Mouse (Mus musculus) MEL (cell line): ENCODE measurements around the gene Cemip. TPM values are rescaled to one million over a fixed set of nuclear protein-coding genes. Genes with fewer than 3 reads are reported as not detected.

ENCODE experiments used
- DNase-seq: peaks from one replicate; pipeline ENCODE4 v3.0.0; 2011; ENCODE audit warnings: low read depth, low spot score
- H3K27ac ChIP-seq: 2 replicates; pipeline ENCODE4 v1.5.1; 2012; ENCODE audit warnings: low read depth, mild to moderate bottlenecking, control low read depth, low read length, moderate library complexity; ENCODE audit not compliant: control insufficient read depth
- H3K27me3 ChIP-seq, 2 experiments: fragments of 150-350 bp in 1 of 2; sonication (generic) in 1 of 2; 2 replicates each; pipeline ENCODE4 v1.6.1; 2012; ENCODE audit warnings: low read length in 2 of 2, mild to moderate bottlenecking in 2 of 2, improper control_type of control experiment in 1 of 2, moderate library complexity in 1 of 2; ENCODE audit not compliant: insufficient read depth in 2 of 2, control insufficient read depth in 1 of 2
- H3K36me3 ChIP-seq, 2 experiments: 2 replicates each; pipeline ENCODE4 v1.6.1; 2012 to 2014; ENCODE audit warnings: low read length in 2 of 2, improper control_type of control experiment in 1 of 2, inconsistent platforms in 1 of 2, mild to moderate bottlenecking in 1 of 2; ENCODE audit not compliant: insufficient read depth in 2 of 2, control insufficient read depth in 1 of 2
- H3K4me1 ChIP-seq, 2 experiments: fragments of 150-350 bp in 1 of 2; sonication (generic) in 1 of 2; 2 replicates each; pipeline ENCODE4 v1.6.1; 2012; ENCODE audit warnings: low read length in 2 of 2, improper control_type of control experiment in 1 of 2, mild to moderate bottlenecking in 1 of 2; ENCODE audit not compliant: insufficient read depth in 2 of 2, control insufficient read depth in 1 of 2
- H3K4me3 ChIP-seq, 2 experiments: fragments of 150-350 bp in 1 of 2; sonication (generic) in 1 of 2; 2 replicates each; pipeline ENCODE4 v1.5.1; 2012; ENCODE audit warnings: low read depth in 2 of 2, low read length in 2 of 2, mild to moderate bottlenecking in 2 of 2, moderate library complexity in 2 of 2, control low read depth in 1 of 2, improper control_type of control experiment in 1 of 2; ENCODE audit not compliant: control insufficient read depth in 1 of 2, insufficient read depth in 1 of 2
- H3K79me2 ChIP-seq: 2 replicates; pipeline ENCODE4 v1.6.1; 2012; ENCODE audit warnings: mild to moderate bottlenecking, low read length, moderate library complexity; ENCODE audit not compliant: control insufficient read depth, poor library complexity, insufficient read depth
- H3K9ac ChIP-seq: 2 replicates; pipeline ENCODE4 v1.6.1; 2012; ENCODE audit warnings: low read depth, mild to moderate bottlenecking, control low read depth, low read length, moderate library complexity; ENCODE audit not compliant: control insufficient read depth, poor library complexity, severe bottlenecking
- H3K9me3 ChIP-seq: fragments of 150-350 bp; sonication (generic); replicated peaks from 2 replicates; pipeline ENCODE4 v1.6.1; 2012; ENCODE audit warnings: mild to moderate bottlenecking, low read length, improper control_type of control experiment, moderate library complexity; ENCODE audit not compliant: insufficient read depth
- BHLHE40 ChIP-seq: IDR thresholded peaks from 2 replicates; pipeline ENCODE4 v1.6.1; 2012; ENCODE audit warnings: low read depth, mild to moderate bottlenecking, inconsistent platforms, low read length, improper control_type of control experiment, borderline replicate concordance
- CTCF ChIP-seq, 3 experiments: IDR thresholded peaks in 2 of 3; conservative IDR thresholded peaks in 1 of 3; 2 replicates each; pipeline ENCODE4 v1.5.1; 2011 to 2012; ENCODE audit warnings: low read length in 3 of 3, low read depth in 2 of 3, mild to moderate bottlenecking in 2 of 3, improper control_type of control experiment in 1 of 3, inconsistent platforms in 1 of 3, mixed read lengths in 1 of 3, moderate library complexity in 1 of 3; ENCODE audit not compliant: control insufficient read depth in 1 of 3, insufficient read depth in 1 of 3, poor library complexity in 1 of 3, severe bottlenecking in 1 of 3
- ELF1 ChIP-seq: IDR thresholded peaks from 2 replicates; pipeline ENCODE4 v1.6.1; 2014; ENCODE audit warnings: low read depth, mild to moderate bottlenecking, inconsistent platforms, low read length, improper control_type of control experiment, moderate library complexity
- EP300 ChIP-seq, 2 experiments: IDR thresholded peaks; 2 replicates each; pipeline ENCODE4 v1.6.1; 2011; ENCODE audit warnings: improper control_type of control experiment in 2 of 2, low read length in 2 of 2, low read depth in 1 of 2, mild to moderate bottlenecking in 1 of 2
- JUND ChIP-seq: IDR thresholded peaks from 2 replicates; pipeline ENCODE4 v1.6.1; 2011; ENCODE audit warnings: low read depth, mild to moderate bottlenecking, improper control_type of control experiment, low read length
- MAFK ChIP-seq: IDR thresholded peaks from 2 replicates; pipeline ENCODE4 v1.6.1; 2011; ENCODE audit warnings: low read depth, mild to moderate bottlenecking, low read length, improper control_type of control experiment, borderline replicate concordance
- MAZ ChIP-seq: IDR thresholded peaks from 2 replicates; pipeline ENCODE4 v1.6.1; 2012; ENCODE audit warnings: low read depth, mild to moderate bottlenecking, inconsistent platforms, low read length, improper control_type of control experiment
- MEF2A ChIP-seq: IDR thresholded peaks from 2 replicates; pipeline ENCODE4 v1.6.1; 2014; ENCODE audit warnings: low read depth, mild to moderate bottlenecking, inconsistent platforms, low read length, improper control_type of control experiment; ENCODE audit not compliant: poor library complexity, insufficient replicate concordance, severe bottlenecking; ENCODE audit errors: extremely low read depth
- MXI1 ChIP-seq: IDR thresholded peaks from 2 replicates; pipeline ENCODE4 v1.6.1; 2011; ENCODE audit warnings: mild to moderate bottlenecking, low read depth, low read length, improper control_type of control experiment
- MYB ChIP-seq: IDR thresholded peaks from 2 replicates; pipeline ENCODE4 v1.6.1; 2011; ENCODE audit warnings: mild to moderate bottlenecking, low read depth, low read length, improper control_type of control experiment
- MYC ChIP-seq: IDR thresholded peaks from 2 replicates; pipeline ENCODE4 v1.6.1; 2011; ENCODE audit warnings: low read depth, mild to moderate bottlenecking, low read length, improper control_type of control experiment, moderate library complexity
- NRF1 ChIP-seq: IDR thresholded peaks from 2 replicates; pipeline ENCODE4 v1.6.1; 2014; ENCODE audit warnings: low read depth, mild to moderate bottlenecking, inconsistent platforms, low read length, improper control_type of control experiment, moderate library complexity; ENCODE audit not compliant: poor library complexity, insufficient read depth, severe bottlenecking
- POLR2A ChIP-seq, 2 experiments: IDR thresholded peaks; 2 replicates each; pipeline ENCODE4 v1.6.1; 2011 to 2012; ENCODE audit warnings: low read length in 2 of 2, mild to moderate bottlenecking in 2 of 2, control low read depth in 1 of 2, improper control_type of control experiment in 1 of 2, low read depth in 1 of 2, moderate library complexity in 1 of 2; ENCODE audit not compliant: control insufficient read depth in 1 of 2, insufficient read depth in 1 of 2, poor library complexity in 1 of 2
- POLR2AphosphoS2 ChIP-seq: IDR thresholded peaks from 2 replicates; pipeline ENCODE4 v1.6.1; 2011; ENCODE audit warnings: low read length, improper control_type of control experiment
- RCOR1 ChIP-seq: IDR thresholded peaks from 2 replicates; pipeline ENCODE4 v1.6.1; 2012; ENCODE audit warnings: low read depth, mild to moderate bottlenecking, inconsistent platforms, low read length, improper control_type of control experiment
- TBP ChIP-seq: IDR thresholded peaks from 2 replicates; pipeline ENCODE4 v1.8.0; 2011; ENCODE audit warnings: low read depth, low read length, improper control_type of control experiment
- TCF12 ChIP-seq: IDR thresholded peaks from 2 replicates; pipeline ENCODE4 v1.6.1; 2014; ENCODE audit warnings: low read depth, mild to moderate bottlenecking, inconsistent platforms, low read length, improper control_type of control experiment, moderate library complexity
- UBTF ChIP-seq: IDR thresholded peaks from 2 replicates; pipeline ENCODE4 v1.6.1; 2012; ENCODE audit warnings: low read depth, mild to moderate bottlenecking, inconsistent platforms, low read length, improper control_type of control experiment, moderate library complexity, borderline replicate concordance; ENCODE audit not compliant: insufficient read depth
- USF1 ChIP-seq: IDR thresholded peaks from 2 replicates; pipeline ENCODE4 v1.6.1; 2014; ENCODE audit warnings: low read depth, mild to moderate bottlenecking, inconsistent platforms, low read length, improper control_type of control experiment, moderate library complexity
- ZC3H11A ChIP-seq: IDR thresholded peaks from 2 replicates; pipeline ENCODE4 v1.6.1; 2012; ENCODE audit warnings: low read depth, mild to moderate bottlenecking, inconsistent platforms, low read length, improper control_type of control experiment
- ZKSCAN1 ChIP-seq: IDR thresholded peaks from 2 replicates; pipeline ENCODE4 v1.6.1; 2012; ENCODE audit warnings: low read depth, mild to moderate bottlenecking, inconsistent platforms, low read length, improper control_type of control experiment, moderate library complexity
- ZMIZ1 ChIP-seq: IDR thresholded peaks from 2 replicates; pipeline ENCODE4 v1.6.1; 2012; ENCODE audit warnings: low read depth, mild to moderate bottlenecking, inconsistent platforms, low read length, improper control_type of control experiment, moderate library complexity
- ZNF384 ChIP-seq: IDR thresholded peaks from 2 replicates; pipeline ENCODE4 v1.6.1; 2012; ENCODE audit warnings: low read depth, mild to moderate bottlenecking, inconsistent platforms, low read length, improper control_type of control experiment
- polyA plus RNA-seq, 2 experiments: library from polyadenylated mRNA; stranded (reverse) in 1 of 2; unstranded in 1 of 2; fragments of >175 nt in 1 of 2; fragments of >200 nt in 1 of 2; gene quantifications; 2 replicates each; pipeline versions ENCODE4 v1.2.1 to v1.2.4; 2012; ENCODE audit warnings: low replicate concordance in 2 of 2, low read depth in 1 of 2; ENCODE audit not compliant: insufficient read length in 2 of 2, insufficient read depth in 1 of 2, missing spikeins in 1 of 2
- total RNA-seq: library from RNA; depleted of rRNA; stranded (reverse); fragments of 300-350 nt; gene quantifications from 2 replicates; pipeline ENCODE4 v1.2.3, GENCODE M21; 2012

Gene Cemip
- total and polyA plus RNA-seq, 3 experiments = not detected

GRCm38 (mm10) chr7:84074266-84074665 lies 12.0 kb downstream of the Cemip start:
- TF ChIP-seq JUND = no peak
- TF ChIP-seq TCF12 = no peak
- no peak for TF ChIP-seq CTCF (IDR thresholded peaks at IDR 0.05 in 2 of 3, conservative IDR thresholded peaks at IDR 0.05 in 1 of 3; ENCODE audit: control insufficient read depth in 1 of 3, insufficient read depth in 1 of 3, low read depth in 2 of 3, low read length in 3 of 3, poor library complexity in 1 of 3, severe bottlenecking in 1 of 3)
- TF ChIP-seq ZNF384 = no peak
- TF ChIP-seq ZKSCAN1 = no peak
- no peak for TF ChIP-seq MAZ
- TF ChIP-seq POLR2AphosphoS2 = no peak
- no peak for TF ChIP-seq MYB
- TF ChIP-seq POLR2A (IDR thresholded peaks at IDR 0.05; ENCODE audit: control insufficient read depth in 1 of 2, insufficient read depth in 1 of 2, low read depth in 1 of 2, low read length in 2 of 2, poor library complexity in 1 of 2) = no peak
- TF ChIP-seq ZC3H11A = no peak
- TF ChIP-seq USF1 = no peak
- TF ChIP-seq RCOR1 = no peak
- no peak for TF ChIP-seq MXI1
- no peak for TF ChIP-seq MEF2A
- no peak for TF ChIP-seq UBTF
- TF ChIP-seq NRF1 = no peak
- no peak for TF ChIP-seq TBP
- no peak for DNase-seq
- Histone ChIP-seq H3K9ac (no peak overlapping the region), H3K36me3 (no peaks in the 10 kb centered on the region), H3K27me3 (no peaks in the 10 kb centered on the region), H3K79me2 (no peaks in the 10 kb centered on the region), H3K27ac (no peak overlapping the region), H3K4me1 (no peaks in the 10 kb centered on the region), H3K4me3 (no peak overlapping the region), H3K9me3 (no peaks in the 10 kb centered on the region)

DNA sequence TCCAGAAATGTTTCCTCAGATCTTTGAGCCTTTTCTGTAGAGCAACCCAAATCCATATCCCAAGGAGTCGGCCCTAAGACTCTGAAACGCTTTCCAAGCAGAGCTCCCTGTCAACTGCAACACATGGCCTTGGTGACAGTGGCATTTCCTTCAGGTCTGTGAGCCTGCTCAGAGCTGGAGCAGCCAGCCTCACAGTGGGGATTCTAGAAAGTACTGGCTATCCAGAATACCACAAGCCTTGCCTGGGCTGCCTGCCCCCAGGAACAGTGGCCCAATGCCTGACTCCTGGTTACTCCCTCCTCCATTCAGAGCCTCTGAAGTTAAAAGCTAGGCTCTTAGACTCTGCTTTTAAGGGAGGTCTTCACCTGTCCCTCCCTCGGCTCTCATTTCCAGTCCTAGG lies 12.4 kb downstream of the Cemip start:
- no peak for TF ChIP-seq MAFK
- no peak for TF ChIP-seq EP300 (IDR thresholded peaks at IDR 0.05; ENCODE audit: low read depth in 1 of 2, low read length in 2 of 2)
- TF ChIP-seq POLR2A (IDR thresholded peaks at IDR 0.05; ENCODE audit: control insufficient read depth in 1 of 2, insufficient read depth in 1 of 2, low read depth in 1 of 2, low read length in 2 of 2, poor library complexity in 1 of 2) = no peak
- no peak for TF ChIP-seq MYC
- TF ChIP-seq BHLHE40 = no peak
- no peak for TF ChIP-seq ZMIZ1
- no peak for TF ChIP-seq ZNF384
- no peak for TF ChIP-seq ELF1
- TF ChIP-seq CTCF (IDR thresholded peaks at IDR 0.05 in 2 of 3, conservative IDR thresholded peaks at IDR 0.05 in 1 of 3; ENCODE audit: control insufficient read depth in 1 of 3, insufficient read depth in 1 of 3, low read depth in 2 of 3, low read length in 3 of 3, poor library complexity in 1 of 3, severe bottlenecking in 1 of 3) = no peak
- no peak for TF ChIP-seq ZC3H11A
- TF ChIP-seq JUND = no peak
- no peak for TF ChIP-seq UBTF
- no peak for TF ChIP-seq NRF1
- Histone ChIP-seq H3K27ac (no peak overlapping the region), H3K27me3 (no peaks in the 10 kb centered on the region), H3K9ac (no peak overlapping the region), H3K36me3 (no peaks in the 10 kb centered on the region), H3K4me3 (no peak overlapping the region), H3K4me1 (no peaks in the 10 kb centered on the region), H3K9me3 (no peaks in the 10 kb centered on the region), H3K79me2 (no peaks in the 10 kb centered on the region)
- no peak for DNase-seq
